Mouse (Mus musculus): Measurements from ENCODE around the gene Klf7. TPM values are rescaled to one million over a fixed set of nuclear protein-coding genes. Genes with fewer than 3 reads are reported as not detected.

Gene Klf7
- total RNA-seq, 2 experiments from 2014 or later = 6.7 to 7.2 TPM

GRCm38 (mm10) chr1:64107526-64107925, 14.6 kb downstream of the Klf7 start:
- no peak for DNase-seq
- intact Hi-C loops (cut with DNase I) = no loop called here

GRCm38 (mm10) chr1:64106127-64106526, 16.0 kb downstream of the Klf7 start:
- DNase-seq = no peak
- intact Hi-C loops (cut with DNase I) = no loop called here

- intact Hi-C loops (cut with DNase I) = no loop called here
- DNase-seq = no peak
These were observed 16.9 kb downstream of the Klf7 start for GRCm38 (mm10) chr1:64105181-64105646.

- no peak for DNase-seq
- intact Hi-C loops (cut with DNase I) = no loop called here
These were observed 17.4 kb downstream of the Klf7 start for GRCm38 (mm10) chr1:64104665-64105064.

GRCm38 (mm10) chr1:64101331-64101730, 20.8 kb downstream of the Klf7 start:
- no peak for DNase-seq
- intact Hi-C loops (cut with DNase I) = no loop called here

GRCm38 (mm10) chr1:64098800-64099199, 23.3 kb downstream of the Klf7 start:
- intact Hi-C loops (cut with DNase I) = no loop called here
- DNase-seq = no peak

- DNase-seq = no peak
- intact Hi-C loops (cut with DNase I) = no loop called here
These were observed 24.3 kb downstream of the Klf7 start for GRCm38 (mm10) chr1:64097640-64098287.

- intact Hi-C loops (cut with DNase I) = no loop called here
- DNase-seq = no peak
These were observed 29.1 kb downstream of the Klf7 start for GRCm38 (mm10) chr1:64093018-64093417.

- no peak for DNase-seq
- intact Hi-C loops (cut with DNase I) = no loop called here
These were observed 30.5 kb downstream of the Klf7 start for GRCm38 (mm10) chr1:64091591-64091990.

- intact Hi-C loops (cut with DNase I) = no loop called here
- DNase-seq = no peak
These were observed 31.5 kb downstream of the Klf7 start for GRCm38 (mm10) chr1:64090566-64090965.

GRCm38 (mm10) chr1:64089691-64090090, 32.4 kb downstream of the Klf7 start:
- no peak for DNase-seq
- intact Hi-C loops (cut with DNase I) = no loop called here

GRCm38 (mm10) chr1:64088604-64089320, 33.3 kb downstream of the Klf7 start:
- DNase-seq = no peak
- intact Hi-C loops (cut with DNase I) = no loop called here

- DNase-seq = no peak
- intact Hi-C loops (cut with DNase I) = no loop called here
These were observed 34.2 kb downstream of the Klf7 start for GRCm38 (mm10) chr1:64087657-64088603.

GRCm38 (mm10) chr1:64085875-64086274, 36.2 kb downstream of the Klf7 start:
- intact Hi-C loops (cut with DNase I) = no loop called here

GRCm38 (mm10) chr1:64085361-64085760, 36.7 kb downstream of the Klf7 start:
- DNase-seq = no peak
- intact Hi-C loops (cut with DNase I) = no loop called here

More at GRCm38 (mm10) chr1:64085875-64086274, 36.2 kb downstream of the Klf7 start:
- no peak for DNase-seq

GRCm38 (mm10) chr1:64084706-64085105, 37.4 kb downstream of the Klf7 start:
- intact Hi-C loops (cut with DNase I) = no loop called here
- DNase-seq = no peak

GRCm38 (mm10) chr1:64081791-64082190, 40.3 kb downstream of the Klf7 start:
- intact Hi-C loops (cut with DNase I) = no loop called here
- DNase-seq = no peak

GRCm38 (mm10) chr1:64081217-64081616, 40.9 kb downstream of the Klf7 start:
- DNase-seq = no peak
- intact Hi-C loops (cut with DNase I) = no loop called here

- intact Hi-C loops (cut with DNase I) = no loop called here
- no peak for DNase-seq
These were observed 41.8 kb downstream of the Klf7 start for GRCm38 (mm10) chr1:64080263-64080662.

GRCm38 (mm10) chr1:64078747-64079211, 43.3 kb downstream of the Klf7 start:
- intact Hi-C loops (cut with DNase I) = no loop called here
- DNase-seq = peak in 1 of 2 experiments; percentile 19

Measured in gastrocnemius, postnatal 36 days (tissue).